Mouse (Mus musculus): Measurements from ENCODE around the gene Sdk1.

The Sdk1 gene

DNA sequence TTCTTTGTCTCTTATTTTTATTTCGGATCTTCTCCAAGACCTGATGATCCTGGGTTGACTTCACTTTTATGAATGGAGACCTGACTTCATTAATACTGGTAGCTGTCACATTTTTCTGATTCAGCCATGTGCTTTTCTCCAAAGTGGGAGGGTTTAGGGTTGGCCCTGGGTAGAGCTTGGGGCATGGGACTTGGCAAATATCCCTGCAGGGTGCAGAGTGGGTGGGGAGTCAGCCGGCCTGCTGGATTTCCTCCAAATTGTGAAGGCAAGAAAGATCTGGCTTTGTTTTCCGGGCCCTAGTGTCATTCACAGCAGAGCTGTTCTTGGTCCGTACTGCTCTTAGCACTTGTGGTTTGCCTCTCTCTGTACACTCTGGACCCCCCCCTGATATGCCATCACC lies 103.1 kb downstream of the Sdk1 start:
- DNase-seq (ENCODE audit: low spot score), result no peak

DNA sequence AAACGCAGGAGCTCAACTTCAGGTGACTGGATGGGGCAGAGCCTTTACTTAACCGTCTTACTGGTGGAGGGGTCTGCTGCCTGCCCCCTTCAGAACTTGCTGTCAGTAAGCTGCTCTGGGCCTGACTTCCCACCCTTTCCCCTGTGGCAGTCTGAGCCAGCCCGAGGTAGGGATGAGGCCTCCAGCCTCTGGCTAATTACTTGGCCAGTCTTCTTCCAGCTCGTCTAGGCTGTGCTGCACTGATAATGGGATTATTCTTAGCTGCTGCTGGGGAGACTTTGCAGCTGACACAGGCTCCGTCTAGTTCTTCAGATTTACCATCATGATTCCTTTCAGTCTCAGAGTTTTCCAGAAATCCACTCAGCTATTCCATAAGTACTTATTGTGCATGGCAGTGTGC lies 104.2 kb downstream of the Sdk1 start:
- no peak for DNase-seq (ENCODE audit: low spot score)

GRCm38 (mm10) chr5:141362676-141363075 lies 121.4 kb downstream of the Sdk1 start:
- no peak for DNase-seq (ENCODE audit: low spot score)

- DNase-seq (ENCODE audit: low spot score), result no peak
Observed at GRCm38 (mm10) chr5:141363956-141364355, 122.7 kb downstream of the Sdk1 start.

GRCm38 (mm10) chr5:141368567-141368966 lies 127.3 kb downstream of the Sdk1 start:
- peak; percentile 3 for DNase-seq (ENCODE audit: low spot score)

DNA sequence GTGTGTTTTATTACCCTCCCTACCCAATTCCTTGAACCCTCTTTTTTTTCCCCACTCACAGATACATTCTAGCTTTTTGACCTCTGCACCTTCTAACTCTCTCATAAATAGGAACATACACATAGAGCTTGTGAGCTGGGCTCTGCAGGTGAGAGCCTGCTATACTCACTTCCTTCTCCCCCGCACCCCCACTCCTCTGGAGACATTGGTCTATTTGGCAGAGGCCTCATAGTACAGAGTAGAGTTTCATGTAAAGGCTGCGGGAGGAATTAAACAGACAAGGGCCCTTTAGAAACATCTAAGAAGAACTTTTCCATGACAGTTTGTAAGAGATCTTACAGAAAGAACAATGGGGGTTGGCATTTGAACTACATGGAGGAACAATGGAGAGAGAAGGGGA lies 133.5 kb downstream of the Sdk1 start:
- no peak for DNase-seq (ENCODE audit: low spot score)

GRCm38 (mm10) chr5:141379836-141380773 lies 138.8 kb downstream of the Sdk1 start:
- DNase-seq (ENCODE audit: low spot score), result no peak

GRCm38 (mm10) chr5:141380774-141381156 lies 139.5 kb downstream of the Sdk1 start:
- DNase-seq (ENCODE audit: low spot score), result no peak

- no peak for DNase-seq (ENCODE audit: low spot score)
Observed at GRCm38 (mm10) chr5:141381581-141381980, 140.3 kb downstream of the Sdk1 start.

GRCm38 (mm10) chr5:141382246-141382835 lies 141.1 kb downstream of the Sdk1 start:
- DNase-seq (ENCODE audit: low spot score), result no peak

DNA sequence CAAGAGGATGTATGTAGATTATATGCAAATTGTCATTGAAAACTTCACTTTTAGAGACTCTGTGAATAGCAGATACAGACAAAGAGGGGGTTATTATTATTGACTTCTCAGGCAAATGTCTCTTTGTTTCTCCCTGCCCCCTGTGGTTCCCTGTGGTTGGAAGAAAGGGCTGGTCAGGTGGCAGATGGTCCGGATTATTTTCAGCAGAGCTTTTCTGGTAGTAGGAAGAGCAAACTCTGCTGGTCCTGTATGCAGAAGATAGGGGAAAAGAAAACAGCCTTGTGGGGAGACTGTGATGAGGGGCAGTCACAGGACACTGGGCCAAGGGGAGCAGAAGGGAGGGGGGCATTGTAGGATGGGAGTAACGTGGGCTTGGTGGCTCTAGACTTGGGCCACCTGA lies 147.2 kb downstream of the Sdk1 start:
- DNase-seq (ENCODE audit: low spot score), result no peak

DNA sequence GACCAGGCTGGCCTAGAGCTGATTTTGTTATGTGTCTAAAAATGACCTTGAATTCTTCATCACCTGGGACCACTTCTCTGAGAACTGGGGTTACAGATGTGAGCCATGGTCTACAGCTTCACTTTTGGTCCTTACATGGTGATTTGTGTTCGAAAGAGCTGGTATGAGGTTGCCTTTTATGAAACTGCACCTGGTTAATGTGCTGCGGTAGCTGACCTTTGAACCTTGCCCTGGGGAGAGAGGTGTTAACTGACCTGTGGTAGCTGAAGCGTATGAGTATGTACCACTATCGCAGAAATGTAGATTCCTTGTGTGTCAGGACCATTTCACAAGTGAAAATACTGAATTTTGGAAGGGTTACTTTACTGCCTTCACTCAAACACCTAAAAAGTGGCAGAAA lies 149.3 kb downstream of the Sdk1 start:
- DNase-seq (ENCODE audit: low spot score), result no peak

DNA sequence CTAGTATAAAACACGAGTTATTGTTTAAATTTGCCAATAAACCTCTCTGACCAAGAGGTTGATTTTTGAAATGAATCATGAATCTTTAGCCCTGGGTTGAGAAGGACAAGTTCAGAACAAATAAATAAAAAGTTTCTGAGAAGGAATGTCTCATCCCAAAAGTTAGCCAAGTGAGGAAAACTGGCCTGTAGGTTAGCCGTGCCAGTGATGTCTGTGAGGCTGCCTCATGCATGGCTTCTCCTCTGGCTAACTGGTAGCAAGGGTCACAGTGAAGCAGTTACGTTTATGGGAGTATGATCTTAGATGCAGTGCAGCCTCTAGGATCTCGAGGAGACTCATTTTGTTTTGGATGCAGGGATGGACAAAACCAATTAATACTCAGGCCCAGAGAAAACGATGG lies 149.9 kb downstream of the Sdk1 start:
- no peak for DNase-seq (ENCODE audit: low spot score)

DNA sequence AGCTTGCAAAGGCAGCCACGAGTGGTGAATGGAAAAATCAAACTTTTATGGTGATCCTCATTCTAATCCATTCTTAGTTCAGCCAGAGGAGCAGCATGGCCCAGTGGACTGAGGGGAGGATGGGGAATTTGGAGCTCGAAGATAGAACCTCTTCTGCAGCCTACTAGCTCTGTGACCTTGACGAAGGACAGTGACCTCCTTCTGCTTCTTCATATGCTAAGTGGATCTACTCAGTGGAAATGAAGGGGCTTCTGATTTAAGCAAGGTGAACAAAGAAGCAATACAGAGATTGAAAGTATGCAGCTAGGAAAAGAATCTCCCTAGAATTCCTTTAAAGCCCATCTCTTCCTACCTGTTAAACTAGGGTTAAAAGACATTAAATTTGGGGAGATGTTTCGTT lies 152.6 kb downstream of the Sdk1 start:
- DNase-seq (ENCODE audit: low spot score), result no peak

- DNase-seq (ENCODE audit: low spot score), result no peak
Observed at GRCm38 (mm10) chr5:141394586-141394985, 153.3 kb downstream of the Sdk1 start.

GRCm38 (mm10) chr5:141403741-141404140 lies 162.5 kb downstream of the Sdk1 start:
- no peak for DNase-seq (ENCODE audit: low spot score)

GRCm38 (mm10) chr5:141404651-141405050 lies 163.4 kb downstream of the Sdk1 start:
- no peak for DNase-seq (ENCODE audit: low spot score)

DNA sequence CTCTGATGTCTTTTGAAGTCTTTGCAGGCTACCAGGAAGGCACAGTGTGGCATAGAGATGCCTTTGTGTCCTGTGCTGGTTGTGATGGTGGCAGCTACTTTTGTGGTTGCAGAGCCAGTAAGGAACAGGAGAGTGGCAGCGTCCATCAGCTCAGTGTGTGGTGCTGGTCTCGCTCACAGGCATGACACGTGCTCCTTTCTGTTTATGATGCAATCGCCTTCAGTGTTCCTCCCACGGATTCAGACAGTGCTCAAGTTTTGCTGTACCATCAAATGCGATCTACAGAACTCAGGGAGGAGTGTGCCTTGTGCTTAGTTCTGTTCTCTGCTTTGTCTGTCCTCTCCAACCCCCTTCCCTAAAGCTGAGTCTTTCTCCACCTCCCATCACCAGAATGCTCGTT lies 165.6 kb downstream of the Sdk1 start:
- no peak for DNase-seq (ENCODE audit: low spot score)

DNA sequence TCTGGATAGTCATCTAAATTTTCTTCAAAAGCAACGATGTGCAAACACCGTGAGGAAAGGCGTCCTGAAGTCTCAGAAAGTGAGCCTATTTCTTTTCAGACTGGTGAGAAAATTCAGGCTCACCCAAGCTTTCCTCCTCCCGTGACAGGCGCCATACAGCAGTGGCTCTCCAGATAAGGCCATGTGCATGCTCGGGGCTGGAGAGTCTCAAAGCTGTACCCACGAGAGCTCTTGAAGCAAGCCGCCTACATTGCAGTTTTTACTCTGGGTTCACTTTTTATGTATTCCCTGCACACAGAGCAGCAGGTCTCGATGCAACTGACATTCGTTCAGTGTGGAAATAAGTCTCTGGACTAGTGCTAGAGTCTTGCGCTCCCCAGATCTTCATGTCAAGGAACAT lies 171.7 kb downstream of the Sdk1 start:
- no peak for DNase-seq (ENCODE audit: low spot score)

DNA sequence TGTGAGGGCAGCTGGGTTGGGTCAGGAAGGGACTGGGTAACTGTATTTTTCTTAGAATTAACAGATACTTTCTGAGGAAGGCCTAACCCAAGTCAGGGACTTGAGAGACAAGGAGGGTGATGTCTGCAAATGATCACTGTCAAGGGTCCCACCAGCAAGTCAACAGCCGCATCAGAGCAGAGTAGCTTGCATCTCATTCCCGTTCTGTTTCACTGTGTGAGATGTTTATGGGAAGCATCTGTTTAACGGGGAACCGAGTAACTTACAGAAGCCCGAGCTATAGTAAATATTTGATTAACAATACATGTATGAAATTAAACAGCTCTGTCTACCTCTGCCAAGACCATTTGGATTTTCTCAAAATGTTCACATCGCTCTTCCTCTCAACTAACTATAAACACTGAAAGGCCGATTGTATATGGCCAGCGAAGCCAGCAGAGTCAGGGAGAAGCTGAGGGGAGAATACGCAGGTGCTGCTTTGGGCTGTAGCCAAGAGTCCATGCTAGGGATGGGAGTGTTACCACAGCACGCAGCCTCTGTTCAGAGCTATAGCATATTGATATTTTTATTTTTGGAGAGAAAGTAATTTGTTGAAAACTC lies 174.5 kb downstream of the Sdk1 start:
- no peak for DNase-seq (ENCODE audit: low spot score)

DNA sequence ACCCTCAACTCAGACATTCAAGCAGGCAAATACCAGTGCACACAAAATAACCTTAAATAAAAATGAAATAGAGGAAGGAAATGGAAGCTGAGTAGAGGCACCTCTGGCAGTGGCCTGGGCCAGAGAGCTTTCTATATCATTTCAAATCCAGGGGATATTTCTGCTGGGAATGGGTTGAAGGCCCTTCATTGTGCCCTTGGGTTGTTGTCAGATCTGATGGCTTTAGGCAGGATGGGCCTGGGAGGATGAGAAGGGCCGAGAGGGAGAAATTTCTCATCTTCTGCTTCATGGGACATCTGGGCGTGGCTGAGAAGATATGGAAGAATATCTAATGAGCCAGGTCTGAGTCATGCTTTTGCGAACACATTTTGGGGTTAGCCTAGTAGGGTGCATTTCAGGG lies 186.8 kb downstream of the Sdk1 start:
- DNase-seq (ENCODE audit: low spot score), result no peak

- no peak for DNase-seq (ENCODE audit: low spot score)
Observed at GRCm38 (mm10) chr5:141433286-141433685, 192.0 kb downstream of the Sdk1 start.

- no peak for DNase-seq (ENCODE audit: low spot score)
Observed at GRCm38 (mm10) chr5:141447247-141447646, 206.0 kb downstream of the Sdk1 start.

All from adipocyte (in vitro differentiated cells).